Mouse (Mus musculus) hindbrain, embryonic 10.5 days (tissue): ENCODE measurements around the gene Vmn1r197. TPM values are rescaled to one million over a fixed set of nuclear protein-coding genes. Genes with fewer than 3 reads are reported as not detected.
"Not testable (repeated sequence)": the region's sequence is repeated elsewhere in the genome, so short reads cannot be mapped to it uniquely, and the experiment has no call there.

Experiments
- DNase-seq: peaks from one replicate; pipeline ENCODE4 v3.0.0-alpha.2; 2017; ENCODE audit warnings: low spot score
- H3K27ac ChIP-seq: fragments of 300-500 bp; sonication (generic); 2 replicates; pipeline ENCODE4 v1.5.1; 2016; ENCODE audit warnings: mild to moderate bottlenecking, moderate library complexity
- H3K27me3 ChIP-seq: fragments of 300-500 bp; sonication (generic); 2 replicates; pipeline ENCODE4 v1.6.1; 2016; ENCODE audit warnings: mild to moderate bottlenecking; ENCODE audit not compliant: poor library complexity, insufficient read depth, severe bottlenecking
- H3K36me3 ChIP-seq: fragments of 300-500 bp; sonication (generic); 2 replicates; pipeline ENCODE4 v1.6.1; 2016; ENCODE audit warnings: mild to moderate bottlenecking, moderate library complexity
- H3K4me1 ChIP-seq: fragments of 300-500 bp; sonication (generic); replicated peaks from 2 replicates; pipeline ENCODE4 v1.6.1; 2016; ENCODE audit warnings: mild to moderate bottlenecking
- H3K4me3 ChIP-seq: fragments of 300-500 bp; sonication (generic); 2 replicates; pipeline ENCODE4 v1.5.1; 2016; ENCODE audit warnings: mild to moderate bottlenecking, moderate library complexity
- H3K9me3 ChIP-seq: fragments of 300-500 bp; sonication (generic); 2 replicates; pipeline ENCODE4 v1.6.1; 2016; ENCODE audit warnings: mild to moderate bottlenecking, moderate library complexity
- WGBS: fragments of 180-500 bp; shearing (Covaris S2); methylation state at CpG from one replicate; pipeline ENCODE4 v1.1.7; 2016; 5-methylcytosine and 5-hydroxymethylcytosine counted together
- polyA plus RNA-seq: library from polyadenylated mRNA; unstranded; fragments of >200 nt; fragmentation: Nextera tagmentation; extraction: Ambion mirVana; gene quantifications from 2 replicates; pipeline ENCODE4 v1.2.1, GENCODE M21; 2016

Gene Vmn1r197
- polyA plus RNA-seq = not detected in 2 replicates

- no peak within 1 kb of the TSS for H3K4me3 ChIP-seq
- DNase-seq = no peak
- no peaks in the 10 kb centered on the region for H3K27me3 ChIP-seq
- no peaks in the 10 kb centered on the region for H3K4me1 ChIP-seq
- no peak within 1 kb of the TSS for H3K27ac ChIP-seq
- no peaks in the 10 kb centered on the region for H3K36me3 ChIP-seq
- H3K9me3 ChIP-seq = no peaks in the 10 kb centered on the region
Measured at GRCm38 (mm10) chr13:22324289-22324688, at the start of gene Vmn1r197. Vmn1r197 (plus strand) TSS chr13:22324589.

- no peaks in the 10 kb centered on the region for H3K4me1 ChIP-seq
- H3K4me3 ChIP-seq = no peak overlapping the region
- no peaks in the 10 kb centered on the region for H3K9me3 ChIP-seq
- H3K27me3 ChIP-seq = no peaks in the 10 kb centered on the region
- no peak overlapping the region for H3K27ac ChIP-seq
- no peaks in the 10 kb centered on the region for H3K36me3 ChIP-seq
- WGBS = 74% methylated on average over 2 of the region's 2 CpGs
- DNase-seq = no peak
Measured at GRCm38 (mm10) chr13:22284578-22284977, 39.8 kb upstream of the Vmn1r197 start.

- H3K4me3 ChIP-seq = no peak within 1 kb of the TSS
- no peaks in the 10 kb centered on the region for H3K4me1 ChIP-seq
- H3K9me3 ChIP-seq = no peaks in the 10 kb centered on the region
- H3K27ac ChIP-seq = no peak within 1 kb of the TSS
- no peak for DNase-seq
- no peaks in the 10 kb centered on the region for H3K36me3 ChIP-seq
- H3K27me3 ChIP-seq = no peaks in the 10 kb centered on the region
- WGBS = 83% methylated on average over 2 of the region's 2 CpGs
Measured at GRCm38 (mm10) chr13:22289620-22290019, 34.8 kb upstream of the Vmn1r197 start, which contains the start of gene Vmn1r196. Vmn1r196 (plus strand) TSS chr13:22289920.

GRCm38 (mm10) chr13:22308075-22308474 lies 16.3 kb upstream of the Vmn1r197 start:
- H3K4me3 ChIP-seq, H3K4me1 ChIP-seq, H3K27ac ChIP-seq, H3K27me3 ChIP-seq, H3K36me3 ChIP-seq, DNase-seq, H3K9me3 ChIP-seq: not testable (repeated sequence)
- 91% methylated on average over 5 of the region's 5 CpGs for WGBS

- Histone ChIP-seq H3K36me3 (no peaks in the 10 kb centered on the region), H3K27ac (no peak overlapping the region), H3K27me3 (no peaks in the 10 kb centered on the region), H3K4me3 (no peak overlapping the region), H3K4me1 (no peaks in the 10 kb centered on the region), H3K9me3 (no peaks in the 10 kb centered on the region)
- DNase-seq = no peak
- WGBS = 89% methylated on average over 2 of the region's 2 CpGs
Measured at GRCm38 (mm10) chr13:22315361-22315760, 9.0 kb upstream of the Vmn1r197 start.

- Histone ChIP-seq H3K36me3 (no peaks in the 10 kb centered on the region), H3K4me1 (no peaks in the 10 kb centered on the region), H3K27ac (no peak overlapping the region), H3K4me3 (no peak overlapping the region), H3K9me3 (no peaks in the 10 kb centered on the region), H3K27me3 (no peaks in the 10 kb centered on the region)
- no peak for DNase-seq
- WGBS = 89% methylated on average over 2 of the region's 2 CpGs
Measured at GRCm38 (mm10) chr13:22317366-22317765, 7.0 kb upstream of the Vmn1r197 start.

- Histone ChIP-seq H3K9me3 (no peaks in the 10 kb centered on the region), H3K4me3 (no peak overlapping the region), H3K36me3 (no peaks in the 10 kb centered on the region), H3K4me1 (no peaks in the 10 kb centered on the region), H3K27me3 (no peaks in the 10 kb centered on the region), H3K27ac (no peak overlapping the region)
- no peak for DNase-seq
Measured at GRCm38 (mm10) chr13:22320091-22320490, 4.3 kb upstream of the Vmn1r197 start.

GRCm38 (mm10) chr13:22333269-22333668 lies 8.9 kb downstream of the Vmn1r197 start:
- 83% methylated on average over 2 of the region's 2 CpGs for WGBS
- Histone ChIP-seq H3K4me1 (no peaks in the 10 kb centered on the region), H3K27me3 (no peaks in the 10 kb centered on the region), H3K27ac (no peak overlapping the region), H3K9me3 (no peaks in the 10 kb centered on the region), H3K4me3 (no peak overlapping the region), H3K36me3 (no peaks in the 10 kb centered on the region)
- no peak for DNase-seq

- no peaks in the 10 kb centered on the region for H3K27me3 ChIP-seq
- WGBS = 86% methylated on average over 1 of the region's 1 CpGs
- H3K9me3 ChIP-seq = no peaks in the 10 kb centered on the region
- H3K4me3 ChIP-seq = no peak overlapping the region
- H3K36me3 ChIP-seq = no peaks in the 10 kb centered on the region
- H3K27ac ChIP-seq = no peak overlapping the region
- H3K4me1 ChIP-seq = no peaks in the 10 kb centered on the region
- DNase-seq = no peak
Measured at GRCm38 (mm10) chr13:22335565-22335964, 11.2 kb downstream of the Vmn1r197 start.

- WGBS = 43% methylated on average over 1 of the region's 1 CpGs
- Histone ChIP-seq H3K4me1 (no peaks in the 10 kb centered on the region), H3K27ac (no peak within 1 kb of the TSS), H3K9me3 (0 out of 2 replicates have a peak, but pooled peaks cover 3% of the 10 kb centered on the region), H3K36me3 (no peaks in the 10 kb centered on the region), H3K4me3 (no peak within 1 kb of the TSS), H3K27me3 (no peaks in the 10 kb centered on the region)
- no peak for DNase-seq
Measured at GRCm38 (mm10) chr13:22350064-22350463, 25.7 kb downstream of the Vmn1r197 start, which contains the start of gene Vmn1r198. Vmn1r198 (plus strand) TSS chr13:22350364.

GRCm38 (mm10) chr13:22350813-22351212 lies 26.4 kb downstream of the Vmn1r197 start:
- H3K4me3 ChIP-seq = no peak overlapping the region
- no peak overlapping the region for H3K27ac ChIP-seq
- H3K27me3 ChIP-seq = no peaks in the 10 kb centered on the region
- 82% methylated on average over 1 of the region's 1 CpGs for WGBS
- H3K9me3 ChIP-seq = 0 out of 2 replicates have a peak, but pooled peaks cover 3% of the 10 kb centered on the region
- H3K36me3 ChIP-seq = no peaks in the 10 kb centered on the region
- DNase-seq = no peak
- H3K4me1 ChIP-seq = no peaks in the 10 kb centered on the region

GRCm38 (mm10) chr13:22379518-22379917 lies 55.1 kb downstream of the Vmn1r197 start, which contains the start of gene Vmn1r199:
Vmn1r199 (plus strand) TSS chr13:22379818.
- Histone ChIP-seq H3K36me3 (no peaks in the 10 kb centered on the region), H3K27ac (no peak within 1 kb of the TSS), H3K4me3 (no peak within 1 kb of the TSS), H3K4me1 (no peaks in the 10 kb centered on the region), H3K27me3 (no peaks in the 10 kb centered on the region), H3K9me3 (no peaks in the 10 kb centered on the region)
- no peak for DNase-seq
- 89% methylated on average over 2 of the region's 2 CpGs for WGBS

- WGBS = 84% methylated on average over 3 of the region's 3 CpGs
- H3K4me3 ChIP-seq, H3K27me3 ChIP-seq, H3K4me1 ChIP-seq, H3K9me3 ChIP-seq, H3K36me3 ChIP-seq, H3K27ac ChIP-seq, DNase-seq: not testable (repeated sequence)
Measured at GRCm38 (mm10) chr13:22381128-22381527, 56.7 kb downstream of the Vmn1r197 start.
